In the genomic region with DNA sequence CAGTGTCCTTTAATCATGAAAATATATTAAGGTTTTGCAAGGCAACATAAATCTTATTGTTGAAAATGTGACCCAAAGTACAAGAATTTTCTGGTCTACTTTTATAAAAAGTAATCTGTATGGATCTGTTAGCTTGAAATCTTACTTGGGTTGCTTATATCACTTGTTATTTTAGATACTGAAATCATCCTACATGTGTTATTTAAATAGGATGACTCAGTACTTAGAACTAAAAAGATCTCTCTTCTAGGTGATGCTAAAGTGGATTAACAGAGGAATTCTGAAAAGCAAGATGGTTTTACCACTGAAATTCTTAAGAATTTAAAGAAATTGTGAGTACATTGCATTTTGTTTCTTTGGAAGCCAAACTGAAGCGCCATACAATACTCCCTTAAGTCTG, we compare ENCODE assay signal across 29 mouse cellular contexts.
"Had no signal": no experiment of that assay in that cellular context is flagged by ENCODE, and none has a peak within 500 bp of the region (broad histone marks: within the 10 kb centered on the region; RNA-seq: fewer than 3 reads in every experiment).

No protein-coding gene starts in this region.

- H3K4me1 ChIP-seq: embryonic facial prominence, embryonic 10.5 days; embryonic facial prominence, embryonic 12.5 days; embryonic facial prominence, embryonic 13.5 days; embryonic facial prominence, embryonic 15.5 days; forebrain, embryonic 10.5 days; forebrain, embryonic 12.5 days; forebrain, embryonic 13.5 days; forebrain, embryonic 15.5 days had no signal

- ATAC-seq: forebrain, embryonic 13.5 days; forebrain, embryonic 14.5 days; forebrain, embryonic 15.5 days; forebrain, embryonic 16.5 days; forebrain, postnatal 0 days had no signal

- H3K27ac ChIP-seq: embryonic facial prominence, embryonic 10.5 days; embryonic facial prominence, embryonic 12.5 days; embryonic facial prominence, embryonic 13.5 days; embryonic facial prominence, embryonic 15.5 days; forebrain, embryonic 10.5 days; forebrain, embryonic 12.5 days; forebrain, embryonic 13.5 days; forebrain, embryonic 15.5 days; gastrocnemius, adult 2 months; heart, adult 2 months had no signal

- DNase-seq: cerebellum, adult 2 months; cerebellum, adult 8-10 months; cerebellum, adult 9-10 months; cerebellum, adult 9-11 months; cerebellum, postnatal 10 days; cerebellum, postnatal 14 days; cerebellum, postnatal 25 days; cerebellum, postnatal 36 days; embryo, embryonic 11 days; forebrain, postnatal 0 days; gastrocnemius, adult 2 months; gastrocnemius, postnatal 10 days; gastrocnemius, postnatal 14 days; gastrocnemius, postnatal 25 days; gastrocnemius, postnatal 36 days; heart, adult 11 months; heart, adult 18-20 months; heart, adult 2 months had no signal

- H3K27me3 ChIP-seq: embryonic facial prominence, embryonic 12.5 days; embryonic facial prominence, embryonic 13.5 days; embryonic facial prominence, embryonic 15.5 days; forebrain, embryonic 12.5 days; forebrain, embryonic 13.5 days; forebrain, embryonic 15.5 days had no signal

- H3K4me3 ChIP-seq: embryonic facial prominence, embryonic 10.5 days; embryonic facial prominence, embryonic 12.5 days; embryonic facial prominence, embryonic 13.5 days; embryonic facial prominence, embryonic 15.5 days; erythroblast, embryonic 14.5 days; forebrain, embryonic 10.5 days; forebrain, embryonic 12.5 days; forebrain, embryonic 13.5 days; forebrain, embryonic 15.5 days; gastrocnemius, adult 2 months; heart, adult 2 months had no signal

- H3K36me3 ChIP-seq: embryonic facial prominence, embryonic 10.5 days; embryonic facial prominence, embryonic 12.5 days; embryonic facial prominence, embryonic 13.5 days; embryonic facial prominence, embryonic 15.5 days; forebrain, embryonic 10.5 days; forebrain, embryonic 12.5 days; forebrain, embryonic 15.5 days had no signal
